Mouse (Mus musculus): ENCODE measurements around the gene Npl. TPM values are rescaled to one million over a fixed set of nuclear protein-coding genes. Genes with fewer than 3 reads are reported as not detected.
A peak's percentile ranks its signal among the peaks of the same experiment; 100 is the strongest.
"Not testable (repeated sequence)": the region's sequence is repeated elsewhere in the genome, so short reads cannot be mapped to it uniquely, and the experiment has no call there.

Npl gene
- total RNA-seq, 4 experiments from 2014 or later: 1.3 to 1.8 (median 1.8) TPM

DNA sequence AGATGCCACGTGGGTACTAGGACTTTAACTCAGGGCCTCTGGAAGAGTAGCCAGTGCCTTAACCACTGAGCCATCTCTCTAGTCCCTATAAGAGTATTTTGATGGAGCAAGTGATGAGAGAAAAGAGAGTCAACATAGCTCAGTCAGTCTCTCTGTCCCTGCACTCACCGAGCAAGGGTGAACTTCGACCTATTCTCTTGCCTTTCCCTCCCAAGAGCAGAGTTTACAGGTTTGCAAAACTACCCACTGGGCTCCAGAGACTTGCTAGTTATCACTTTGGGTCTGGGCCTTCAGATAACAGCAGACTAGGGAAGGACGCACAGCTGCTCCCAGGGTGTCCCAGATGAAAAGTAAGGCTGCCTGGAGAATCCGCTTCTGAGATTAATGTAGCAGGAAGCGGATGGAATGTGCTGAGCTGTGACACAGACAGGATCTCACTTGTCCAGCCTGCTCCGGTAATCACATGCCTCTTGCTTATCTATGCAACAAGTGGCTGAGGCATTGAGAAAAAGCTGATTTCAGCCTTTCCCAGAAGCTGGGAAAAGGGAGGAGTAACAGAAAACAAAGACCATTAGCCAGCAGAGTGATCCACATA, 7.0 kb downstream of the Npl start:
- peak; percentile 48 for DNase-seq (ENCODE audit: low spot score)

DNA sequence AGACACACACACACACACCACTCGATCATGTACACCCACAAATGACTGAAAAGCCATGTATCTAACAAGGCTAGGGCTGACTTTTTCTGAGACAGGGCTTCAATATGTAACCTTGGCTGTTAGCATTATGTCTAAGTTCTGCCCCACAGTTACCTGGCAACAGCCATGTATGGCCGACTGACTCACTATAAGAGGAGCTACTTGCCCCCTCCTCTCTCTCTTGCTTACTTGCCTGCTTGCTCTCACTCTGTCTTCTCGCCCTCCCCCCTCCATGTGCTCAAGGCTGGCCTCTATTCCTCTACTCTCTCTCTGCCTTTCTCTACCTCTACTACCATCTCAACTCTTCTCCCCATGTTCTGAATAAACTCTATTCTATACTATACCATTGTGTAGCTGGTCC, 9.1 kb downstream of the Npl start:
- no peak for DNase-seq (ENCODE audit: low spot score)

DNA sequence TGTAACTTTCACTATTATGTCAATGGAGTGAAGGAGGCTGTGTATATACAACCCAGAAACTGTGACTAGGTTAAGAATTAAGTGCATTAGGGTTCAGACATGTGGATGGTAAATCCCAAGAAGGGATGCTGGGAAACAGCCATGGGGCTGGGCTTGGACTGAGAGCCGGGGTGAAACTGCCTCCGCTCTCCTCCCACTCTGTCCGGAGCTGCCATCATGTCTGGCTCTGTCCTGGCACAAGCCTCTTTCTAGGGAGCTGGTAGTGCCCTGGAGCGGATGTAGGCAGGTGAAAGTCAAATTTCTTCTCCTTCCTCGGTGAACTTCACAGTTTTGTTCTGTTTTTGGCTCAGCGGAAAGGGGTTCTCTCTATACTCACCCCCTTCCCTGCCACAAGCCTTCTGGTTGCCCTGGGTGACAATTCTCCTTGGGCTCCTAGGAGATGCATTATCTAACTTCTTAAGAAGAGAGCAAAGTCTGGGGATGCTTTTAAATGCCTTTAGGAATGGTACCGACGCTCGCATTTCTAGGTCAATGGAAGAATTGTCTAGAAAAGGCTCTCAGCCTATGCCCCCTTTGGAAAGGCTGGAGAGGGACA, 10.0 kb downstream of the Npl start:
- no peak for DNase-seq (ENCODE audit: low spot score)

DNA sequence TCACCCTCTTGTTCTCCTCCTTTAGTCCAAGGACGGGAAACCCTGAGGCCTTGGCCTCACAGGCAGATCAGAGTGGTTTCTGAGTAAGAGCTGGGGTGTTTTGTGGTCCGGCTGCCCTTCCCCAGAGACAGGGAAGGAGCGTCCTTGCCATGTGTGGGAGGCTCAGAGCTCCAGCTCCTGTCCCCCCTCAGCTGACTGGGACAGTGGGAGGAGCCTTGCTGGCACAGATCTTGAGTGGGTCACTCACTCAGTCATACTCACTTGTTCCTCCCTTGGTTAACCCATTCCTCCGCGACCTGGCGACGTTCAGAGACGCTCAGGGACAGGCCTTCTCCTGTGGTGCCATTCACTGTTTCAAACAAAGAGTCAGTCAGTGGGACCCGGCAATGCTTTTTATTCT, 14.2 kb downstream of the Npl start:
- DNase-seq (ENCODE audit: low spot score): peak; percentile 20

DNA sequence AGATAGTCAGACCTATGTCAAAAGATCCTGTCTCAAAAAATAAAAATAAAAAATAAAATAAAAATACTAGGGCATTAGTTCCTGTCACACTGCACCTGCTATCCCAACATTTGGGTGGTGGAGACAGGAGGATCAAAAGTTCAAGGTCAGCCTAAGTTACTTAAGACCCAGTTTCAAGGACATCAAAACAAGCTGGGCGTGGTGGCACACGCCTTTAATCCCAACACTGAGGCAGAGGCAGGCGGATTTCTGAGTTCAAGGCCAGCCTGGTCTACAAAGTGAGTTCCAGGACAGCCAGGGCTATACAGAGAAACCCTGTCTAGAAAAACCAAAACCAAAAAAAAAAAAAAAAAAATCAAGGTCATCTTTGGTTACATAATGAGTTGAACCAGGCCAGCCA, 16.9 kb downstream of the Npl start:
- not testable (repeated sequence) for DNase-seq (ENCODE audit: low spot score)

DNA sequence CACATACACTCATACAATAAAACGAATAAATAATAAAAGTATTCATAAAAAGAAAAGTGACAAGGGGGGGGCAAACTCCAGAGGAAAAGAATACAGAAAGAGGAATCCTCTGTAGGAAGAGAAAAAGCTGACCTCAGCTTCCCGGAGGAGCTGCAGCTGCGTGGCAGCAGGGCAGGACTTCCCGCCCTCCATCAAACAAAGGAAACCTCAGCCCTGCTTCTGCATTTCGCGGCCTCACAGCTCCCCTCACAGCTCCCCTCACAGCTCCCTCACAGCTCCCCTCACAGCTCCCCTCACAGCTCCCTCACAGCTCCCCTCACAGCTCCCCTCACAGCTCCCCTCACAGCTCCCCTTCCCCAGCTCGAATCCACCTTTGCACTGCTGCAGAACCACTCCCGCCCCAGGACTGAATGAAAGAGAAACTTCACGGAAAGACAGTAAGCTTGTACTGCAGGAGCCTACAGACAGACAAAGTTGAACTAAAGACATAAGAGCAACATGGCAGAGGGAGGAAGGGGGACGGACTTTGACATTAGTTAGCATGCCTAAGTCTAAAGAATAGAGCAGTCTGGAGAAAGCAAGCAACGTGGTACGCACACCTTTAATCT, 17.5 kb downstream of the Npl start:
- DNase-seq (ENCODE audit: low spot score): no peak

DNA sequence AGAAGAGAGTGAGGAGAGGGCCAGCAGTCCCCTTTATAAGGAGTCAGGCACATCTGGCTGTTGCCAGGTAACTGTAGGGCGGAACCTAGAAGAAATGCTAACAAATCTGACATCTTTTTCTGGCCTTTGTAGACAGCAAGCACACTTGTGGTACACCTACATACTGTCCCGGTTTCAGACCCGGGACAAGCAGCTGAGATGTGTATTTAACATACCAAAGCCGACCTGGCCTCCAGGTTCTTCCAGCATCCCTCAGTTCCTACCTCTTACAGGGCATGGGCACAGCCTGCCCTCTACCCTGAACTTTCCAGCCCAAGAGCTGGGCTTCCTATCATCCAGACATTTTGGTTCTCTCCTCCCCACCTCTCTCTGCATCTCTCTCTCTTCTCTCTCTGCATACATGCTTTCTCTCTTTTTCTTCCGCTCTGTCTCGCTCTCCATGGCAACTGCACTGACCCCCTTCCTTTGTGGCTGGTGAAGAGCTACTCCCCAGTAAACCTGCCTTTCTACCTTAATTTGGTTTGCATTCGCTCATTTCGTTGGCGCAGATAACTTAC, 18.1 kb downstream of the Npl start:
- DNase-seq (ENCODE audit: low spot score): no peak

DNA sequence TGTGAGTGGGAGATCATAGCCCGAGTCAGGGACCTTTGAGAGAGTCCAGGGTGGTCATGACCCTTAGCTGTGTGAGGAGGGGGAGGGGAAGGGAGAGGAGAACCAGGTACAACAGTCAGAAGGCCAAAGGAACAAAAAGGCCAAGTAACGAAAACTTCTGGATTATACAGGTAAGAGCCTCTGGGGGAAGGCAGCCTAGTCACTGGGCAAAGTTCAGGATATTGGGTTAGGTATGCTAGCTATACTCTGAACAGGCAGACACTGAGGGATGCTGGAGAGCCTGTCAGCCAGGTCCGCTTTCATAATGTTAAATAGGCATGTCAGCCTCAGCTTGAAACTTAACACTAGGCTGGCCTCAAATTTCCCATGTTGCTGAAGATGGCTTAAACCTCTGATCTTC, 27.7 kb downstream of the Npl start:
- DNase-seq (ENCODE audit: low spot score): no peak

DNA sequence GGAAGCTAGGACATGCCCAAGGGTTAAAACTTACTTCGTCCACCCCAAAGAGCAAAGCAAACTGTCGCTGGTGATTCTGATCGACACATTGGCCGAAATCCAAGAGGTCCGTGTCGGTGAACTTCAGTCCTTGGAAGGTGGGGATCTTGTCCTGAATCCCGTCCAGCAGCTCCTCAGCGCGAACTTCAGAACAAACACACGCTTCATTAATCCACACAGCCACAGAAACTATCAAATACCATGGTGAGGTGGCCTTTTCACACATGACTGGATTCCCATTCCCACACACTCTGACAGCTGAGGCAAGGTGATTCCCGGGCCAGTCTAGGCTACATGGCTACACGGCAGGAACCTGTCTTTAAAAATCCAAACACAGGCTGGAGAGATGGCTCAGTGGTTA, 34.5 kb downstream of the Npl start:
- DNase-seq (ENCODE audit: low spot score): no peak

DNA sequence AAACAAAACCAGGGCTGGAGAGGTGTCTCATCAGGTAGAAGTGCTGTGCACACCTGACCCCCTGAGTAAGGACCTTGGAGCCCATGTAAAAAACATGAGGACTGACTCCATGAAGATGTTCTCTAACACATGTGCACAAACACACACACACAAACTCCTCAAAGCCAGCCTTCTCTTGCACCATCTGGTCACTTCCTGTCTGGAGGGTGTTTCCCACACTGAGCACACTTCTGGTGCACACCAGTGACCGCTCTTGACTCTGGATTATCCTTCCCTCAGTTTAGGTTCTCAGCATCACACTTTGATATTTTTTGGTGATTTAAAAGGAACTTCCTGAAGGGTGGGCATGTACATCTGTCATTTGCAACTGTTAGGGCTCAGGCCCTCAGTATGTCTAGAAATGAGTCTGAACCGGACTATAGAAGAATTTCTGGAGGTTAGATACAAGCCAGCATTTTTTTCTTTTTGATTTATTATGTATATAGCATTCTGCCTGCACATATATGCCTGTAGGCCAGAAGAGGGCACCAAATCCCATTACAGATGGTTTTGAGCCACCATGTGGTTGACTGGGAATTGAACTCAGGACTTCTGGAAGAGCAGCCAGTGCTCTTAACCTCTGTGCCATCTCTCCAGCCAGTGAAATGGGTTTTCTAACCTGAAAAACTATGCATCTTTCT, 39.4 kb downstream of the Npl start:
- DNase-seq (ENCODE audit: low spot score): no peak

DNA sequence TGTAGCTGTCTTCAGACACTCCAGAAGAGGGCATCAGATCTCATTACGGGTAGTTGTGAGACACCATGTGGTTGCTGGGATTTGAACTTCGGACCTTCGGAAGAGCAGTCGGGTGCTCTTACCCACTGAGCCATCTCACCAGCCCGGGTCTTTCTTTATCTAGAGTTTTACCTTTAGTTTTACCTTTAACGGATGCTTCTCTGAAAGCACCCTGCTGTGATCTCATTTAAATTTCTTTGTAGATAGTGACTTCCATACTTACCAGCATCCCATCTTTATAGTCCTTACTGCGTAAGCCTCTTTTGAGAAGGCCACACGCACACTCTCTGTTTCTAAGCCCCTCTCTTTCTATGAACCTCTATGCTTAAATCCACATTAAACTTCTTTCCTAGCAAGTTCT, 40.3 kb downstream of the Npl start:
- DNase-seq (ENCODE audit: low spot score): not testable (repeated sequence)

DNA sequence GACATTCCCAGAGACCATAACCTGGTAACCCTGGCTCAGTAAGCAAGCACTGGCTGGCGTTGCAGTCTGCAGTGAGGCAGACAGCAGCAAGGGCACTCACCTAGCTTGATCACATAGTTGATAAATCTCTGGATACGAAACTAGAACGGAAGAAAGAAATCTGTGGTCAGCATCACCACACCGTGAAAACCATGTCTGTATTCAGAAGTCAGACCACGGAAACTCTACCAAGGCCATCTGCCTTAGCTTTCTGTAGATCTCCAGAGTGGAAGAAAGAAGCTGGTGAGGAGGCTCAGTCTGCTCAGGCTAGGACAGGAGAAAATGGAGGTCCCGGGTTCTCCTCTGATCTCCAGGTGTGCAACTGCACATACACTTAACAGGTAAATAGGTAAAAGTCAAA, 40.8 kb downstream of the Npl start:
- no peak for DNase-seq (ENCODE audit: low spot score)

DNA sequence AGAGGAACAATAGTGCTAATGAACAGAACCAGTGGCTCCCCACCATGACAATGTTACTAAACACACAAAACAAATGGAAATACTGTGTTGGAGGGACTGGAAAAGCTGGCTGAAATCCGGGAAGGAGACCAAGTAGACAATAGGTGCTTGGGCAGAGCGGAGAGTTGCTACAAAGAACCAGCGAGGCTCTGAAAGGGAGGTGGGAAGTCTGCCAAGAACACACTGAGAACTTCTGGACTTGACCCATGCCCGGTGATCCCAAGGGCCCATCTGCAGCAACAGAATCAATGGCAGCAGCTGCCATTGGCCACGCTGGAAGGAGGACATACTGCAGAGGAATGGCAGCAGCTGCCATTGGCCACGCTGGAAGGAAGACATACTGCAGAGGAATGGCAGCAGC, 43.6 kb downstream of the Npl start:
- DNase-seq (ENCODE audit: low spot score): peak; percentile 19

DNA sequence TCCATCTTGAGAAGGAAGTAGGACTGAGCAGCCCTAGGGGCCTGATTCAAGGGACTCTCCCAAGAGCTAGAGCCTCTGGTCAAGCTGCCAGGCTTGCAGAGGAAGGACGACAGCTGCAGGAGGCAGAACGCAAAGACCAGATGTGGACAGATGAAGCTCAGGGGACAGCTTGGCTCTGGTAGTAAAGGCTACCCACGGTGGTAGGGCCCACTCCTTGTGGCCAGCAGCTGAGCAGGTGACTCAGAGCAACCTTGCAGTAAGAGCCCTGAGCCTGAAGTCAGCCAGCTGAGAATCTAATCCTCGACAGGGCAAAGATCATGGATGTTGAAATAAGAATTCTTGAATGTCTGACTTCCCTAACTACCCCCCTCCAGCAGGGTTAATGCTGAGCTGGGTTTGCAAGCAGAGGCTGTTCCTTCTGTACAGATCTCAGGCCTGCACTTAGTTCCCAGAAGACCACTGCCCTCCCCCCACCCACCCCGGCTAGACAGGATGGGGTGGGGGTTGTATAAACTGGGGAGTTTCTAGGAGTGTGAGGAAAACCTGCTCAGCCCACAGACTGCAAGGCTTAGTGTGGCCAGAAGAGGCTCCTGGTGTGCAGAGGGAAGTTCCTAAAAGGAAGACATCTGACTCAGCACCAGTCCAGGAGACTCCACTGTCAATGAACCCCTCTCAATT, 48.1 kb downstream of the Npl start:
- DNase-seq (ENCODE audit: low spot score): peak; percentile 16

DNA sequence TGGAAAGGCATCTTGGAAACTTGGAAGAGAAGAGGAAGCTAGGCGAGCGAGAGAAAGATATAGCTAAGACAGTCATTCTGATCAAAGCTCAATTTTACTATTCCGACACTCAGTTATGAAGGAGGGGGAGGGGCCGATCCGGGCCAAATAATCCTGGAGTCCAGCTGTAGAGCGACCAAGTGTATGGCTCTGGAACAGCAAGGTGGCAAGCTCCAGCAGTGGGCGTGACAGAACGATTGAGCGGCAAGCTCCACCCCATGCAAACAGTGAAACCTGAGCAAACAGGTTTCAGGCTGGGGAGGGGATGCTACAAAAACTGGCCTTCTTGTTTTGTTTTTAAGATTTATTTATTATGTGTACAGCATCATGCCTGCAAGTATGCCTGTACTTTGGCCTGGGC, 49.8 kb downstream of the Npl start:
- no peak for DNase-seq (ENCODE audit: low spot score)

DNA sequence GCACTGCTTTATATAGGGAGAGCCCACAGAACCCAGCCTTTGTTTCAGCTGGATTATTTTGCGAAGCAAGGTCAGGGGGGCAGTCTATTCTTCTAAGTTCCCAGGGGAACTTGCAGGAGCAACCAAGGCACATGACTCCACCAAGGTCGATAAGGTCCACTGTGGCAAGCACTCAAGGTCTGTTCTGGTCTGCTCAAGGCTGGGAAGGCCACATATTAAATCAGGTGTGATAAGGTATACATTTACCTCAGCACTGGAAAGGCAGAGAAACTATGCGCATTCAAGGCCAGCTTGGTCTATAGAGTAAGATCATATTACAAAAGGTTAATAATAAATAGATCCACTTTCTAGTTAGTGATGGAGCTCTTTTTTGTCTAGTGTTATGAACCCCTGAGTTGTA, 53.8 kb downstream of the Npl start:
- no peak for DNase-seq (ENCODE audit: low spot score)

DNA sequence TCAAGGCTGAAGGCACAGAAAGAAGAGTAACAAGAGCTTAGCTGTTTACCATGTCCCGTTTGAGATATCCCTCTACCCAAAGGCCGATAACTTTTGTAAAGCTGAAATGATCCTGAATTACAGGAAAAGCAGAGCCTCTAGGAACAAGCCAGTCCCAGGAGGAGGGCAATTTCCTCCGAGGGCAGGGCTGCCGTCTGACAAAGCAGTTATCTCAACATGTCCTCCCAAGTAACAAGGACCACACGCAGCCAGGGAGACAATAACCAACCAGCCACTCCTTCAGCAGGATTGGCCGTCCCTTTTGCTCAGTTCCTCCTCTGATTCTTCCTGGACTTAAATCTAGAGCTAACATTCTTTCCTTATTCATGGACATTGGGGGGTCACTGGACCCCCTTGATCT, 55.9 kb downstream of the Npl start:
- no peak for DNase-seq (ENCODE audit: low spot score)

DNA sequence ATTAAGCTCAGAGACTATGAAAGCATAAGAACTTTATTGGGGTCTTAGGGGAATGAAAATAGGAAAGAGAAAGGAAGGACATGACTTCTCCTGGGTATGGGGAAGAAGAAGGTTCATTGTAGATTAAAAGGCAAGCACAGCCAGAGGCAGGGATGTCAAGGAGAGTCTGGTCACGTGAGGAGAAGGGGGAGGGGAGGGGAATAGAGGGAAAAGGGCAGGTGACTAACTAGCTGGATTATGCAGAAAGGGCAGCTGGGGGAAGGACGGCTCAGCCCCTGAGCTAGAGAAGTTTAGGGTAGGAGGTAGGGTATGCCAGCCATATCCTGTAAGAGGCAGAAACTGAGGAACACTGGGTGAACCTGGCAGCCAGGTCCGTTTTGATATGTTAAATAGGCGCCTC, 56.5 kb downstream of the Npl start:
- no peak for DNase-seq (ENCODE audit: low spot score)

DNA sequence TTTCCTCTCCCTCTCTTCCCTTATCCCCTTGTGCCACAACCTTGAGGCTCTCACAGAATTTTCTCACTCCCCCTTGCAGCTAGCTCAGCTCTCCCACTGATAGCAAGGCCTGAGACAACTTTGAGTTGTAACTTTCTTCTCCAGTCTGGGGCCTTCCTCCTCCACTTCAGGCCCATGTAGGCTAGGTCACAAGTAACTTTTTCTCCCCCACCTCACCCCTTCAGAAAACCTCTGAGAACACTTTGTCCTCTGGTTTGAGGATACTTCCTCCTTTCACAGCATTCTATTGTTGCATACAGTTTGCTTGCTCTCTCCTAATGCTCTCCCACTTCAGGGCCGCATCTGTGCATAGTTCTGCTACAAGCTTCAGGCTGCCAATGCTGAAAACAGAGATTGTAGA, 58.0 kb downstream of the Npl start:
- DNase-seq (ENCODE audit: low spot score): peak; percentile 40

DNA sequence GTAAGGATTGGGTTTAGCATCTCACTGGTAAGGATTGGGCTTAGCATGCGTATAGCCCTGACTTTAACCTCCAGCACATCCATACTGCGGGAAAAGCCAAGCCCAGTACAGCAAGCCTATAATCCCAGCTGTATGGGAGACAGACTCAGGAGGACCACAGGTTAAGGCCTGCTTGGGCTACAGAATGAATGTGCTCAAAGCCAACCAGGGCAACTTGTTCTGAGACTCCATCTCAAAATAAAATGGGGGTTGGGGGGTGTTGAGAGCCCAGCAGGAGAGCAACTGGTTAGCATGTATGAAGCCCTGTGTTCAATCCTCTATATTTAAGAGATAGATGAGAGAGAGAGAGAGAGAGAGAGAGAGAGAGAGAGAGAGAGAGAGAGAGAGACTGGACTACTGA, 58.5 kb downstream of the Npl start:
- DNase-seq (ENCODE audit: low spot score): no peak

DNA sequence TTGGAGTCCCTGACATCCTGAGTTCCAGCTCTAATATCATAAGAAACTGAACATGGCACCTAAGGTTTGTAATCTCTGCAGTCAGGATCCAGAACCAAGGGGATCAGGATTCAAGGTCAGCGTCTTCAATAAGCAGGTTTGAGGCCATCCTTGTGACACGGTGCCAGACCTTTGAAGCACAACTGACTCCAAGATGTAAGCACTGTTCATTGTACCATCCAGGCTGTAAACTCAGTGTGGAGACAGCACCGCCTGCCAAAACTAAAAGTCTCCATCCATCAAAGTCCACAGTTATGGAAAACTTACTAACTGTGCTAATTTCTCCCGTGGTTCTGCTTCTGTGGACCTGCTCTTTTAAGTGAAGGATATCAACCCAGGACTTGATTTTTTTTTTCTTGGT, 59.9 kb downstream of the Npl start:
- DNase-seq (ENCODE audit: low spot score): no peak

DNA sequence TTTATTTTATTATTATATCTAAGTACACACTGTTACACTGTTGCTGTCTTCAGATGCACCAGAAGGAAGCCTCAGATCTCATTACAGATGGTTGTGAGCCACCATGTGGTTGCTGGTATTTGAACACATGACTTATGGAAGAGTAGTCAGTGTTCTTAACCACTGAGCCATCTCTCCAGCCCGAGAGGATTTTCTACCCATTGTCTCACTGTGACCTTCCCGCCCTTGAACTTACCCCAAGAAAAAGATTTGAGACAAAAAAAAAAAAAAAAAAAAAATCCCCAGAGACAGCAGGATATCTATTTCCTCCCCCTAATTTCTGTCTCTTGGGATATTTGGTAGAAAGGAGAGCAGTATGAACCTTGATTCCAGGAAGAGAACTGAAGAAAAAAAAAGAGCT, 60.3 kb downstream of the Npl start:
- no peak for DNase-seq (ENCODE audit: low spot score)
